8 mouse cellular contexts compared by ENCODE assay signal in the genomic region with DNA sequence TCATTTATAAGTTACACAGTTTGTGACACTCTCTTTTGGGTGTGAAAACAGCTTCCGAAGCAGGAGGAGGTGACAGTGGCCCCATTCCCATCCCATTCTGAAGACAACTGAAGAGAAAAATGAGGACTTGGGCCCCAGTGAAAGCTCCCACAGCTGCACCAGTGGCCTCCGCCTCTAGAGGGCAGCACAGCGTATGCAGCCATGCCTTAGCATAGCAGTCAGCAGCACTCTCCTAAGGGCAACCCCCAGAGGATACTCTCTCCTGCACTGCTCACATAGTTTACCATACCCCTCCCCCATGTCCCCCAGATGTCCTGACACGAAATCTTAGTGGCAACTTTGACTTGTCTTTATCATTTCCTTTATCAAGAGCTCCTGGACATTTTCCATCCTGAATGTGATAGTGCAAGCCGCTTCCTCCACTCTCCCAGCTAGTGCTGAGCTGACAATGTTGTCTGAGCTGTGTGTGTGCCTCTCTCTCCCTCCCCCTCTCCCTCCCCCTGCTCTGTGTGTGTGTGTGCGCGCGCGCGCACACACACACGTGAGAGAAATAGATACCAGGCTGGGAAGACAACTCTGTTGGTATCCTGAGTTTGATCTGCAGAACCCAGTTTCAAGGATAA. TPM values are rescaled to one million over a fixed set of nuclear protein-coding genes. Genes with fewer than 3 reads are reported as not detected.
DNase-seq lines count a peak whose midpoint lies in the region; ATAC-seq lines count a peak whose summit lies in the region.

No protein-coding gene starts in this region.

- peak; percentile 93 for DNase-seq in NIH3T3 (ENCODE audit: low read depth)
- DNase-seq in cerebellum, postnatal 14 days = peak; percentile 88 to 91
- DNase-seq in frontal cortex, postnatal 25 days (ENCODE audit: low spot score in 2 of 2) = peak; percentile 82 to 88
- peak; percentile 86 for DNase-seq in hindbrain, embryonic 14.5 days (ENCODE audit: low spot score)
- peak; percentile 84 to 96 for DNase-seq in layer of hippocampus, postnatal 25 days (ENCODE audit: extremely low spot score in 1 of 2, low spot score in 1 of 2)
- peak; percentile 82 for DNase-seq in lung, postnatal 25 days (ENCODE audit: low spot score)
- peak; percentile 81 for DNase-seq in retina, postnatal 1 day
- DNase-seq in thymus, postnatal 4 days = peak; percentile 91

- H3K4me1 ChIP-seq in hindbrain, embryonic 14.5 days (replicated peaks; ENCODE audit: control insufficient read depth, insufficient read depth, low read length) = peaks cover 5% of the 10 kb centered on the region; the same call in 1 of the 2 replicates

- no peak overlapping the region for H3K27ac ChIP-seq in hindbrain, embryonic 14.5 days

- H3K36me3 ChIP-seq in hindbrain, embryonic 14.5 days (replicated peaks; ENCODE audit: control insufficient read depth, insufficient read depth) = no peaks in the 10 kb centered on the region

- no peak overlapping the region for H3K9ac ChIP-seq in hindbrain, embryonic 14.5 days

- no peaks in the 10 kb centered on the region for H3K9me3 ChIP-seq in hindbrain, embryonic 14.5 days (ENCODE audit: control insufficient read depth, low read length)

- H3K4me2 ChIP-seq in hindbrain, embryonic 14.5 days (replicated peaks) = peak overlapping the region; percentile 36

- ATAC-seq in hindbrain, embryonic 14.5 days (ENCODE audit: low FRiP score) = peak; percentile 93

- 14% methylated on average over 11 of the region's 11 CpGs for WGBS in hindbrain, embryonic 14.5 days

- no peaks in the 10 kb centered on the region for H3K27me3 ChIP-seq in hindbrain, embryonic 14.5 days (ENCODE audit: control insufficient read depth, insufficient read depth, low read length)

- no peak overlapping the region for H3K4me3 ChIP-seq in hindbrain, embryonic 14.5 days (replicated peaks; ENCODE audit: low read length)

RNA-seq across cellular contexts. Expression of a gene that starts 4.4 kb away (rescaled TPM):
- not detected in 2 replicates for polyA plus RNA-seq in hindbrain, embryonic 14.5 days (2014; fragmentation: Nextera tagmentation; extraction: Ambion mirVana)
- not detected for total RNA-seq in layer of hippocampus, postnatal 25 days (2021)

RNA-seq across cellular contexts. Expression of a gene that starts 13.8 kb away (rescaled TPM):
- polyA plus RNA-seq in hindbrain, embryonic 14.5 days (2014; fragmentation: Nextera tagmentation; extraction: Ambion mirVana) = not detected in 2 replicates
- not detected for total RNA-seq in layer of hippocampus, postnatal 25 days (2021)

RNA-seq across cellular contexts. Expression of a gene that starts 15.1 kb away (rescaled TPM):
- not detected in 2 replicates for polyA plus RNA-seq in hindbrain, embryonic 14.5 days (2014; fragmentation: Nextera tagmentation; extraction: Ambion mirVana)
- under 1 TPM in 1 of 2 experiments, not detected in 1; 0.38 TPM for total RNA-seq in layer of hippocampus, postnatal 25 days (2021)

RNA-seq across cellular contexts. Expression of a gene that starts 17.5 kb away (rescaled TPM):
- polyA plus RNA-seq in hindbrain, embryonic 14.5 days (2014; fragmentation: Nextera tagmentation; extraction: Ambion mirVana) = not detected in 2 replicates
- not detected for total RNA-seq in layer of hippocampus, postnatal 25 days (2021)

RNA-seq across cellular contexts. Expression of a gene that starts 20.8 kb away (rescaled TPM):
- 122 and 144 TPM in 2 replicates for polyA plus RNA-seq in hindbrain, embryonic 14.5 days (2014; fragmentation: Nextera tagmentation; extraction: Ambion mirVana)
- 10 to 100 TPM; 58.8 to 77.2 TPM for total RNA-seq in layer of hippocampus, postnatal 25 days (2021)
